Mouse (Mus musculus) mature B cell (primary cell): Measurements from ENCODE around the gene Ttll5.

Experiments
- in situ Hi-C: fragments of 300-500 bp; cut with MboI; formaldehyde crosslinking; loops from 2 replicates; pipeline ENCODE4 v1.14.3; 2019

Ttll5 gene

GRCm38 (mm10) chr12:85912712-85913504, 88.4 kb downstream of the Ttll5 start:
- in situ Hi-C loops: no loop called here

- in situ Hi-C loops: no loop called here
These were observed 102.4 kb downstream of the Ttll5 start for GRCm38 (mm10) chr12:85926897-85927296.

GRCm38 (mm10) chr12:85928513-85928912, 104.1 kb downstream of the Ttll5 start:
- in situ Hi-C loops: no loop called here

- in situ Hi-C loops: no loop called here
These were observed 105.3 kb downstream of the Ttll5 start for GRCm38 (mm10) chr12:85929711-85930110.

GRCm38 (mm10) chr12:85930713-85931112, 106.3 kb downstream of the Ttll5 start:
- in situ Hi-C loops: no loop called here

- in situ Hi-C loops: no loop called here
These were observed 108.8 kb downstream of the Ttll5 start for GRCm38 (mm10) chr12:85933241-85933640.

GRCm38 (mm10) chr12:85937384-85937783, 112.9 kb downstream of the Ttll5 start:
- in situ Hi-C loops: no loop called here

- in situ Hi-C loops: no loop called here
These were observed 119.0 kb downstream of the Ttll5 start for GRCm38 (mm10) chr12:85943456-85943855.

GRCm38 (mm10) chr12:85944419-85944818, 120.0 kb downstream of the Ttll5 start:
- in situ Hi-C loops: no loop called here

GRCm38 (mm10) chr12:85947161-85947560, 122.7 kb downstream of the Ttll5 start:
- in situ Hi-C loops: loop anchor here (5.0 kb wide), 1 partner anchor 130 kb away; the partner anchor contains the start of gene Tgfb3

GRCm38 (mm10) chr12:85949667-85950066, 125.2 kb downstream of the Ttll5 start:
- in situ Hi-C loops: loop anchor here (5.0 kb wide), 1 partner anchor 128 kb away; the partner anchor contains the start of gene Tgfb3

- in situ Hi-C loops: no loop called here
These were observed 125.9 kb downstream of the Ttll5 start for GRCm38 (mm10) chr12:85950371-85950770.

GRCm38 (mm10) chr12:85951036-85951435, 126.6 kb downstream of the Ttll5 start:
- in situ Hi-C loops: no loop called here

GRCm38 (mm10) chr12:85951822-85952221, 127.4 kb downstream of the Ttll5 start:
- in situ Hi-C loops: no loop called here

- in situ Hi-C loops: no loop called here
These were observed 127.9 kb downstream of the Ttll5 start for GRCm38 (mm10) chr12:85952349-85952748.

- in situ Hi-C loops: no loop called here
These were observed 129.7 kb downstream of the Ttll5 start for GRCm38 (mm10) chr12:85954167-85954566.

GRCm38 (mm10) chr12:85955062-85955461, 130.6 kb downstream of the Ttll5 start:
- in situ Hi-C loops: no loop called here

GRCm38 (mm10) chr12:85955690-85956089, 131.2 kb downstream of the Ttll5 start:
- in situ Hi-C loops: no loop called here

GRCm38 (mm10) chr12:85956251-85956650, 131.8 kb downstream of the Ttll5 start:
- in situ Hi-C loops: no loop called here

- in situ Hi-C loops: no loop called here
These were observed 134.0 kb downstream of the Ttll5 start for GRCm38 (mm10) chr12:85958460-85958859.

- in situ Hi-C loops: no loop called here
These were observed 135.5 kb downstream of the Ttll5 start for GRCm38 (mm10) chr12:85959822-85960501.

- in situ Hi-C loops: no loop called here
These were observed 136.2 kb downstream of the Ttll5 start for GRCm38 (mm10) chr12:85960699-85961098.

- in situ Hi-C loops: no loop called here
These were observed 138.7 kb downstream of the Ttll5 start for GRCm38 (mm10) chr12:85963160-85963559.
